Mouse (Mus musculus): ENCODE measurements around the gene Slc24a5. TPM values are rescaled to one million over a fixed set of nuclear protein-coding genes. Genes with fewer than 3 reads are reported as not detected.

Slc24a5 gene
- polyA plus RNA-seq, 1 experiment from 2014 or later = 4.7 TPM

- WGBS = 79% methylated on average over 7 of the region's 7 CpGs
- no peaks in the 10 kb centered on the region for H3K9me3 ChIP-seq (ENCODE audit: control insufficient read depth, low read length)
- H3K36me3 ChIP-seq (ENCODE audit: control insufficient read depth, insufficient read depth) = no peaks in the 10 kb centered on the region
- H3K4me2 ChIP-seq (ENCODE audit: low read length) = no peak overlapping the region
- no peak overlapping the region for H3K27ac ChIP-seq (ENCODE audit: low read length)
- no peak overlapping the region for H3K4me3 ChIP-seq (replicated peaks; ENCODE audit: low read length)
- H3K4me1 ChIP-seq (replicated peaks; ENCODE audit: control insufficient read depth, insufficient read depth, low read length) = no peaks in the 10 kb centered on the region
- no peak for ATAC-seq
- H3K9ac ChIP-seq (replicated peaks; ENCODE audit: low read depth, low read length) = no peak overlapping the region
- no peaks in the 10 kb centered on the region for H3K27me3 ChIP-seq (replicated peaks; ENCODE audit: control insufficient read depth, insufficient read depth, low read length)
These were observed 12.5 kb upstream of the Slc24a5 start for GRCm38 (mm10) chr2:125055316-125055903.

GRCm38 (mm10) chr2:125057250-125057815 lies 10.6 kb upstream of the Slc24a5 start:
- ATAC-seq = peak; percentile 45; the same call in 1 of the 2 replicates
- H3K36me3 ChIP-seq (ENCODE audit: control insufficient read depth, insufficient read depth) = no peaks in the 10 kb centered on the region
- no peak overlapping the region for H3K27ac ChIP-seq (ENCODE audit: low read length)
- no peak overlapping the region for H3K4me2 ChIP-seq (ENCODE audit: low read length)
- H3K27me3 ChIP-seq (replicated peaks; ENCODE audit: control insufficient read depth, insufficient read depth, low read length) = no peaks in the 10 kb centered on the region
- H3K4me3 ChIP-seq (replicated peaks; ENCODE audit: low read length) = no peak overlapping the region
- no peak overlapping the region for H3K9ac ChIP-seq (replicated peaks; ENCODE audit: low read depth, low read length)
- H3K4me1 ChIP-seq (replicated peaks; ENCODE audit: control insufficient read depth, insufficient read depth, low read length) = no peaks in the 10 kb centered on the region
- 44% methylated on average over 7 of the region's 7 CpGs for WGBS
- no peaks in the 10 kb centered on the region for H3K9me3 ChIP-seq (ENCODE audit: control insufficient read depth, low read length)

- Histone ChIP-seq H3K27ac (ENCODE audit: low read length) (no peak overlapping the region), H3K9me3 (ENCODE audit: control insufficient read depth, low read length) (no peaks in the 10 kb centered on the region), H3K4me2 (ENCODE audit: low read length) (no peak overlapping the region), H3K27me3 (replicated peaks; ENCODE audit: control insufficient read depth, insufficient read depth, low read length) (no peaks in the 10 kb centered on the region), H3K4me1 (replicated peaks; ENCODE audit: control insufficient read depth, insufficient read depth, low read length) (no peaks in the 10 kb centered on the region), H3K4me3 (replicated peaks; ENCODE audit: low read length) (no peak overlapping the region), H3K36me3 (ENCODE audit: control insufficient read depth, insufficient read depth) (no peaks in the 10 kb centered on the region), H3K9ac (replicated peaks; ENCODE audit: low read depth, low read length) (no peak overlapping the region)
- 91% methylated on average over 7 of the region's 7 CpGs for WGBS
- ATAC-seq = no peak
These were observed 6.5 kb upstream of the Slc24a5 start for GRCm38 (mm10) chr2:125061451-125061850.

GRCm38 (mm10) chr2:125062944-125063343 lies 5.0 kb upstream of the Slc24a5 start:
- H3K27ac ChIP-seq (ENCODE audit: low read length) = no peak overlapping the region
- no peaks in the 10 kb centered on the region for H3K36me3 ChIP-seq (ENCODE audit: control insufficient read depth, insufficient read depth)
- ATAC-seq = no peak
- no peak overlapping the region for H3K4me3 ChIP-seq (replicated peaks; ENCODE audit: low read length)
- H3K4me1 ChIP-seq (replicated peaks; ENCODE audit: control insufficient read depth, insufficient read depth, low read length) = no peaks in the 10 kb centered on the region
- no peak overlapping the region for H3K4me2 ChIP-seq (ENCODE audit: low read length)
- 55% methylated on average over 4 of the region's 4 CpGs for WGBS
- no peak overlapping the region for H3K9ac ChIP-seq (replicated peaks; ENCODE audit: low read depth, low read length)
- H3K9me3 ChIP-seq (ENCODE audit: control insufficient read depth, low read length) = no peaks in the 10 kb centered on the region
- H3K27me3 ChIP-seq (replicated peaks; ENCODE audit: control insufficient read depth, insufficient read depth, low read length) = no peaks in the 10 kb centered on the region

- H3K4me3 ChIP-seq (replicated peaks; ENCODE audit: low read length) = no peak overlapping the region
- no peaks in the 10 kb centered on the region for H3K4me1 ChIP-seq (replicated peaks; ENCODE audit: control insufficient read depth, insufficient read depth, low read length)
- no peak overlapping the region for H3K4me2 ChIP-seq (ENCODE audit: low read length)
- no peak overlapping the region for H3K9ac ChIP-seq (replicated peaks; ENCODE audit: low read depth, low read length)
- no peaks in the 10 kb centered on the region for H3K36me3 ChIP-seq (ENCODE audit: control insufficient read depth, insufficient read depth)
- ATAC-seq = peak; percentile 28; the same call in 1 of the 2 replicates
- WGBS = 44% methylated on average over 7 of the region's 7 CpGs
- no peaks in the 10 kb centered on the region for H3K9me3 ChIP-seq (ENCODE audit: control insufficient read depth, low read length)
- no peaks in the 10 kb centered on the region for H3K27me3 ChIP-seq (replicated peaks; ENCODE audit: control insufficient read depth, insufficient read depth, low read length)
- no peak overlapping the region for H3K27ac ChIP-seq (ENCODE audit: low read length)
These were observed 551 bp upstream of the Slc24a5 start for GRCm38 (mm10) chr2:125067373-125067772.

- Histone ChIP-seq H3K9me3 (ENCODE audit: control insufficient read depth, low read length) (no peaks in the 10 kb centered on the region), H3K4me2 (ENCODE audit: low read length) (no peak overlapping the region), H3K27ac (ENCODE audit: low read length) (no peak overlapping the region), H3K4me3 (replicated peaks; ENCODE audit: low read length) (no peak overlapping the region), H3K4me1 (replicated peaks; ENCODE audit: control insufficient read depth, insufficient read depth, low read length) (no peaks in the 10 kb centered on the region), H3K9ac (replicated peaks; ENCODE audit: low read depth, low read length) (no peak overlapping the region), H3K36me3 (ENCODE audit: control insufficient read depth, insufficient read depth) (no peaks in the 10 kb centered on the region), H3K27me3 (replicated peaks; ENCODE audit: control insufficient read depth, insufficient read depth, low read length) (no peaks in the 10 kb centered on the region)
- WGBS = 86% methylated on average over 12 of the region's 12 CpGs
- no peak for ATAC-seq
These were observed 772 bp downstream of the Slc24a5 start for GRCm38 (mm10) chr2:125068696-125069095.

GRCm38 (mm10) chr2:125073056-125073780 lies 5.3 kb downstream of the Slc24a5 start:
- Histone ChIP-seq H3K9me3 (ENCODE audit: control insufficient read depth, low read length) (no peaks in the 10 kb centered on the region), H3K4me3 (replicated peaks; ENCODE audit: low read length) (no peak overlapping the region), H3K27me3 (replicated peaks; ENCODE audit: control insufficient read depth, insufficient read depth, low read length) (no peaks in the 10 kb centered on the region), H3K4me1 (replicated peaks; ENCODE audit: control insufficient read depth, insufficient read depth, low read length) (0 out of 2 replicates have a peak, but pooled peaks cover 2% of the 10 kb centered on the region), H3K36me3 (ENCODE audit: control insufficient read depth, insufficient read depth) (no peaks in the 10 kb centered on the region), H3K9ac (replicated peaks; ENCODE audit: low read depth, low read length) (no peak overlapping the region), H3K4me2 (ENCODE audit: low read length) (no peak overlapping the region), H3K27ac (ENCODE audit: low read length) (no peak overlapping the region)
- 81% methylated on average over 3 of the region's 3 CpGs for WGBS
- no peak for ATAC-seq

GRCm38 (mm10) chr2:125083879-125084278 lies 16.0 kb downstream of the Slc24a5 start:
- no peak for ATAC-seq
- no peak overlapping the region for H3K4me3 ChIP-seq (replicated peaks; ENCODE audit: low read length)
- H3K27me3 ChIP-seq (replicated peaks; ENCODE audit: control insufficient read depth, insufficient read depth, low read length) = no peaks in the 10 kb centered on the region
- peaks cover 16% of the 10 kb centered on the region for H3K36me3 ChIP-seq (ENCODE audit: control insufficient read depth, insufficient read depth)
- no peaks in the 10 kb centered on the region for H3K9me3 ChIP-seq (ENCODE audit: control insufficient read depth, low read length)
- H3K9ac ChIP-seq (replicated peaks; ENCODE audit: low read depth, low read length) = no peak overlapping the region
- H3K4me2 ChIP-seq (ENCODE audit: low read length) = no peak overlapping the region
- no peak overlapping the region for H3K27ac ChIP-seq (ENCODE audit: low read length)
- no peaks in the 10 kb centered on the region for H3K4me1 ChIP-seq (replicated peaks; ENCODE audit: control insufficient read depth, insufficient read depth, low read length)
- WGBS = 29% methylated on average over 1 of the region's 1 CpGs

GRCm38 (mm10) chr2:125088757-125089156 lies 20.8 kb downstream of the Slc24a5 start:
- no peaks in the 10 kb centered on the region for H3K27me3 ChIP-seq (replicated peaks; ENCODE audit: control insufficient read depth, insufficient read depth, low read length)
- H3K27ac ChIP-seq (ENCODE audit: low read length) = no peak overlapping the region
- peaks cover 13% of the 10 kb centered on the region for H3K36me3 ChIP-seq (ENCODE audit: control insufficient read depth, insufficient read depth)
- no peaks in the 10 kb centered on the region for H3K4me1 ChIP-seq (replicated peaks; ENCODE audit: control insufficient read depth, insufficient read depth, low read length)
- no peaks in the 10 kb centered on the region for H3K9me3 ChIP-seq (ENCODE audit: control insufficient read depth, low read length)
- no peak overlapping the region for H3K4me3 ChIP-seq (replicated peaks; ENCODE audit: low read length)
- ATAC-seq = no peak
- no peak overlapping the region for H3K4me2 ChIP-seq (ENCODE audit: low read length)
- WGBS = 96% methylated on average over 7 of the region's 7 CpGs
- no peak overlapping the region for H3K9ac ChIP-seq (replicated peaks; ENCODE audit: low read depth, low read length)
